Mouse (Mus musculus): ENCODE results near the gene Zbed3.

The Zbed3 gene

DNA sequence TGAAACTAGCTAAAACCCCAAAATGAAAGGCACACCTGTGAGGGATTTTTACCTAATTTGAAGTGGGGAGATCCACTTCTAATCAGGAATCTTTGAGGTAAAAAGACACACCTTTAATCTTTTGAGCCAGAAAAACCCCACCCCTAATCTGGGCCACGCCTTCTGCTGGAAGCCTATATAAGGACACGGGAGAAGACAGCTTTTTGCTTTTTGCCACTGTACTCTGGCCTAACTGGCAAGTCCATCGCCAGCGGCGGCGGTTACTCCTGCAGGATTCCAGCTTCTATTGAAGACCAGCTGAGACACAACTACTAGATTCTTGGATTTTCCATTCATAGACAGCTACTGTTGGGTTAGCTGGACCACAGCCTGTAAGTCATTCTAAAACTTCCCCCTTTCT, at the start of gene Zbed3:
Gene Zbed3 (plus strand): TSS at position 213 of the 400 bp plus-strand sequence.
- DNase-seq: no peak

DNA sequence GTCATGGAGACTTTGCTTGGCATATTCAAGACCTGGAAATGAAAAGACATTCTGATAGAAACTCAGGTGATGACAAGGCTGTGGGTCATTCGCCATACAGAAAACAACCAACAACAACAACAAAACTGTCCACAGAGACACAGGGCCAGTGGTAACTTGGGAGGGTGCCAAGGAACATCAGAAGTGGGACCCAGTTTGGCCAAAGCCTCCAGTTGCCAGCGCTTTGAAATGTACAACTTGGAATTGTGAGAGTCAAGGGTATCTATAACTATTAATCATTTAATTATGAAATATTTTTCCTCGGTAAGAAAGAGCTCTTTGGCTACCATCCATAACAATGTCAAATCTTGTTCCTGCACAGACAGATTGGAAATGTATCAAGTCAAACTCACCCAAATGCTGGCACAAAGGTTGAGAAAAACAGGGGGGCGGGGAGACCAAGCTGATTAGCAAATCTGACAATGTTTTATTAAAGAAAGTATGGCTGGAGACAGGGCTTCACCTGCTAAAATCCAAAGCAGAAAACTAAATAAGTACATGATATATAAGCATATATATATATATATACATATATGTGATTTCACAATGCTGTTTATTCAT, 44.9 kb upstream of the Zbed3 start:
- DNase-seq: no peak

DNA sequence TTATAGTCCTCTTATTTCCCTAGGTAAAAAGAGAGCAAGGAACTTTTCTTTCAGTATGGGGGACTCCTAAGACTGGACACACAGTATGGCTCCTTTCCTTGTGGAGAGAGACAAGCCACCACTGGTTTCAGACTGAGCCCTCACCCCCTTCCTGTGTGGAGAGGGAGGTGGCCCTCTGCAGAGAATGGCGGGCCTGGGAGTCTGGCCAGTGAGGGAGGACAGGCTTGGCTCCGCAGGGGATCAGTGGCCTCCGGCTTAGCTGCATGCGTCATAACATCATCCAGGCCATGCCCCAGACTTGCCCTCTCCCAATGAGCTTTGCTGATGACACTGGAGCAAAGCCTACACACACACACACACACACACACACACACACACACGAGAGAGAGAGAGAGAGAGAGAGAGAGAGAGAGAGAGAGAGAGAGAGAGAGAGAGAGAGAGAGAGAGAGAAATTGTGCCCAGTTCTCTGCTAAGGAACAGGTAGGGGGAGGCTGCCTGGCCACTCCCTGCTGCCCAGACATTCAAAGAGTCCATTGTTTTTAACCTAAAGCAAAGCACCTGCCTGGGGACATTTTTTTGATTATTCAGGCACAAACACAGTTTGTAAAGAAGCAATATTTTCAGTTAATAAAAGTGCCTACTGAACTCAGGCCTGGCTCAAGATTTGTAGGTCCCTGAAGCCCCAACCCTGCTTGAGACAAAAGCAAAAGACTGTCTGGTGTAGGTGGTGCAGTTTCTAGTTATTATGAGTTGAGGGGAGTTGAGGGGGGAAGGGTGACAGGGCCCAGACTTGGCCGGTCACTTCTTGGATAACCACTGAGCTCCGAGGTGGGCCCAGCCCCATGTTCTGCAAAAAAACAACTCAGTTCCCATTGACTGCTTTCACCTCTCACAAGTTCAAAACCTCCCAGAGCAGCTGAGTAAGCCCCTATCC, 41.4 kb upstream of the Zbed3 start:
- no peak for DNase-seq

DNA sequence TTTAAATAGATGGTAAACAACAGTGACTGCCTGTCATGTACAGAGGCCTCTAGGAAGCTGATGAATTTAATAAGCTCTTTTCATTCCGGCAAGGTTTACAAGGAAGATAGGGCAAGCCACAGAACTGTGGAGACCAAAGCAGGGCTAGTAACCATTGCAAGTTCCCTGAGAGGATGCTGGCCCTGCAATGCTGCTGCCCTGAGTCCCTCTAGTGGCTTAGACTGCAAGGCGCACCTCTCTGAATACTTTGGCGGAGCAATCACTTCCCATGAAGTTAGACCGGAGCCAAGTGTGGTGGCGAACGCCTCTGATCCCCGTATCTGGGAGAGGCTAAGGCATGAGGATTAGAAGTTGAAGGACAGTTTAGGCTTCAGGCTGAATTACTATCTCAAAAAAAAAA, 36.4 kb upstream of the Zbed3 start:
- DNase-seq: peak; percentile 41

DNA sequence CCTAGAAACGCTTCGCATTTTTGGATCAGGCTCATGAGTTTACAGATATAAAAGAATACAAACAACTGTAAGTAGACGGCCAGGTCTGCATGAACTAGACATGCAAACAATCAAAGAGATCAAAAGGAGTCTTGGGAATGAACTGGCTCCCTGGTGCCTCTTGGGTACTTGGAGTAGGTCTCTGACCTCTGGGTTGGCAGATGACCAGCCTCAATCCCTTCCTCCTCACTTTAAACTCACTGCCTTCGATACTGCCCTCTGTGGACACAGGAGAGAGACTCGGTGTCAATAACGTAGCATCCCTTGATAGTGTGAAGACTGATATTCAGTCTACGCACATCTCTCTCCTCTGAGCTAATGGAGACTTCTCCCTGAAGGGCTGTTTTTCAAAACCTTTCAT, 35.4 kb upstream of the Zbed3 start:
- no peak for DNase-seq

DNA sequence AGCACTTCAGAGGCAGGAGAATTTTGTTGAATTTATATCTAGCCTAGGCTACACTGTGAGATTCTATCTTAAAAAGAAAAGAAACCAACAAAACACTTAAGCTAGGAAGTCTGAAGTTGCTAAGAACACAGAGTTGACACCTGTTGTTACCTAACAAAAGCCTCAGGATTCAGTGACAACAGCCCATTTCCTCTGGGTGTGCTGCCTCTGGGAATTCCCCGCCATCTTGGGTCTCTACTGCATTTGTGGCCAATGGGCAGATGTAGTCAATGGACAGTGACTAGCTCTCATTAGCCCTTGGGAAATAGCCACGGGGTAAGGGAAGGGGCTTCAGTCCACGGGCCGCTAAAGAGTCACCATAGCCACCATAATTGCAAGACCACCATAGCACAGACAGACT, 31.4 kb upstream of the Zbed3 start:
- DNase-seq: no peak

DNA sequence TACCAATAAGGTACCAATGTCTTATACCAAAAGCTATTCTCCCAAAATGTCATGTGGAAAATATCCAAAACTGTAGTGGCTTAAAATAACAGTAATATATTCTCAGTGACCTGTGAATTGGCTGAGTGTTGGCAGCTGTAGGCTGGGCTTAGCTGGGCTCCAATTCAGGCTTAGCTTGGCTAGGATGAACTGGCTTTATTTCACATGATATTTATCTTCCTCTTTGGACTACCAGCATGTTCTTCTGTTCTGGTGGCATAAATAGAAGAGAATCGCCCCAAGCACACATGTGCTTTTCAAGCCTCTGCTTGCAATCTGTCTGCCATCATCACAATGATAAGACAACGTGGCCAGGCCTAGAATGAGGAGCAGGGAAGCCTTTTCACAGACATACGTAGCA, 23.5 kb upstream of the Zbed3 start:
- no peak for DNase-seq

DNA sequence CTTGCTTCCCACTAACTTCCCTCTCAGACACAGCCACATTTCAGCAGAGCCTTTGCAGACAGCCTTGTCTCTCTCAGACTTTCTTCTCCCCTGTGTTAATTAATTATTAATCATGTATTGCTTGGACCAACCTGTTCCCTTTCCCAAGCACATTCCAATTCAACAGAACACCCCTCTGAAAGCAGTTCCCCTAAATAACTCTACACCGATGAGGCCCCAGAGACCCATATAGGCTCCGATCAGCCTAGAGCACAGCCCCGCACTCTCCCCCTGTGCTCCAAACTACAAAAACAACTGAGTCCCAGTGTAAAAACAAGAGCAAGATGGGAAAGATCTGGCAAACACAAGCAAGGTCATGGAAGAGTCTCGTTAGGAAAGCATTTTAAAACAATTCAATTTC, 16.8 kb upstream of the Zbed3 start:
- no peak for DNase-seq

DNA sequence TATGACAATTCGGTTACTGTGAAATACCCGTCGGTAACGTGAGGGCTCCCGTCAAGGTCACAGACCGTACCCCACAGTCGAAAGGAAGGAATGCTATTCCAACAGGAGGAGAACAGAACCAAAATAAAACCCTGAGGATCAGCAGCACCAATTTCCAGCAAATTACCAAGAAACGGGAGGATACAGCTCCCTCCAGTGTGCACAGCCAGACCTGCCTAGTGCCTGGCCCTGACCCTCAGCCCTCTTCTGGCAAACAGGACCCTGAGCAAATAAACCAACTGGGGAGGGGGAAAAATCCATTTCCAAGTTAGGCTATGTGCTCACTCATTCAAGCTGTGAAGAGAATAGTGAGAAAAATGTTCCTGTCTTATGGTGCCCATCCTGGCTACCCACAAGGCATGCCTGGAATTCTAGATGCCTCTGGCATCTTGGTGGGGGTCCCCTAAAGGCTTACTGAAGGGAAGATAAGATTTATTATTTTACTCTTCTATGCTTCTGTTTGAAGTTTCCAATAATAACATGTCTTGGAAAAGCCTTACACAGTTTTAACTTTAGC, 16.2 kb upstream of the Zbed3 start:
- no peak for DNase-seq

DNA sequence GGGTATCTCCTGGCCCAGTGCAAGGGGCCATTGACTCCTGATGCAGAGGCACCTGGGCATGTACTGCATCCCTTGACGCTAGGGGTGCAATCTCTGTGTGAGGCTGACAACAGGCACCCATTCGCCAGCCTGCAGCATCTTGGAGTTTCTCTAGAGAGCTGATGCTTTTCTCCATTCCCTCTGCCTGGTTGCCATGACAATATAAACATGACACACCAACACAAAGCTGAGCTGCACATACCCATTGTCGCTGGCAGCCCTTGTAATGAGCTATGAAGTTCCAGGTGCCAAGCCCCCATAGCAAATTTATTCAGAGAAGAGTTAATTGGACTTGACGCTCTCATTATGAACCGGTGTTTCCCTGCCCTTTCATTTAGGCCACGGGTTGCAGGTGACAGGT, 11.4 kb upstream of the Zbed3 start:
- no peak for DNase-seq

DNA sequence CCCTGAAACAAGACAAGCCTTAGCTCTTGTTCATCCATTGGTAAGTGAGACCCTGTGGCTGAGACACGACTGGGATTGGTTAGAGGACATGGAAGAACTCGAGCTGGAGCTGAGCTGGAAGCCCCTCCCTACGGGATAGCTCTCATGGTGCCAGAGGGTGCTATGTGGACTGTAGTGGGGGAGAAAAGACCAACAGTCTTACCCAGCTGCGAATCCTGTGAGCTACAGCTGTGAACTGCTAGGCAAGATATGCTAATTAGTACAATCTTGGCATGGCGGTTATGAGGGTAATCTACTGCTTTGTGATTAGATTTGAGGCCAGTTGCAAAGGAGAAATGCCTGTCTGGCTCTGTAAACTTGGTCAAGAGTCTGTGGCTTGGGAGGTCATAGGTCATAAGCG, 4.3 kb upstream of the Zbed3 start:
- no peak for DNase-seq

DNA sequence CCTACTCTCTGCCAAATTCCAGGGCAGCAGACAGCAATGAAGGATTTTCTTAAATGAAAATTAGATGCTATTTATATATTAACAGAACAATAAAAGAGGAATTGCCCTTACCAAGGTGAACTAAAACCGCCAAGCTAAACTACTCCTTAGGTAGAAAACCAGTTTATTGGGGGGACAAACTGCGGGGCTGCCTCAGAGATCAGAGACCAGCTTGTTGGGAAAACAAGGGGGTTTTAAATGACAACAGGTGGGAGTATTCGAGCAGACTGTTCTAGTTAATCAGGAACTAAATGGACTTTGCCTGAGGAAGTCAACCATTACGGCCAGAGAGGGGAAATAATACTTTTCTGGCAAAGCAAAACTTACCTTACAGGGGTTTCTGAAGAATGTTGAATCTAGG, 3.0 kb upstream of the Zbed3 start:
- no peak for DNase-seq

DNA sequence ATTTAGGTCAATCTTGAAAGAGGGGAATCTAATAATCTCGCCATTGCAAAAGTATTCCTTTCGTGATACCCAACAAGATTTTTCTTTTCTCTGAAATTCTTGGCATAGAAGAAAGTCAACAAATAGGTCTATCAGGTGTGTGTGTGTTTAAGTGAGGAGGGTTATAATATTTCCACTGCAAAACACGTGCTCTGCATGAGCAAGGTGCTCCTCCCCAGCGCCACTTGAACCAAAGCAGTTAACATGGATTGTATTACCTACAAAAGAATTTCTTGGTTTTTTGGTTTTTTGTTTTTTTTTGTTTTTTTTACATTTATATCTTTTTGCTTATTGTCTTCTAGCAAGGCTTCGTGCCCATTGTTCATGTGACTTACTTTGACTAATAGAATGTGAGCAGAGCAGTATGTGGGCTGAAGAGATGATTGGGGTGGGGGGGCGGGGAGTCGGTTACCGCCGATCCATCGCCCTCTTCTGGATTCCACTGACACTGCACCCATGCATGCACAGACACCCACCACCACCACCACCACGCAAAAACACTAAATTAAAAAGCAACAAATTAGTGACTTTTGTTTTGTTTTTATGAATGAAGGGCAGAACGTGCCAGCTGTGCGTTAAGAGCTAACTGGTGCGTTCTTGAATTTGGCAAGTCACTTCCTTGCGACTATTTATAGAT, 676 bp downstream of the Zbed3 start:
- peak; percentile 80 for DNase-seq

DNA sequence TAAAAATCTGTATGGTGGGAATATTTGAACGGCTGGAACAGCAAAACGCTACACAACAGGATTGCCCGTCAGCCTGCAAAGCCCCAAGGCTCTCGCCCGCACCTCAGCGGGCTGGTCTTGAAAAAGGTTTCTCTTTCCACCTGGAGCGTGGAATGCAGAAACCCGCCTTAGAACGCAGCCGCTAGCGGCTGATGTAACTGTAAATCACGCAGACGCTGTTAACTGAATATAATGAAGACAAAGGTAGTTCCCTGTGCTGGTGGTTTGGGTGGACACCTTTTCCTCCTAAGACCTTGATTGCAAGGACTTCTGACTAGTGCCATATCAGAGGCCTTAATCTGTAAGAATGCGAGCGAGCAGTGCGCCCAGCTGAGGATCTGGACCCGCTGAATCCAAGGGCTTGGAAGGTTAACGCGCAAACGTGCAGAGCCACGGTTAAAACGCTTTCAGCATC, 1.2 kb downstream of the Zbed3 start:
- DNase-seq: peak; percentile 30

DNA sequence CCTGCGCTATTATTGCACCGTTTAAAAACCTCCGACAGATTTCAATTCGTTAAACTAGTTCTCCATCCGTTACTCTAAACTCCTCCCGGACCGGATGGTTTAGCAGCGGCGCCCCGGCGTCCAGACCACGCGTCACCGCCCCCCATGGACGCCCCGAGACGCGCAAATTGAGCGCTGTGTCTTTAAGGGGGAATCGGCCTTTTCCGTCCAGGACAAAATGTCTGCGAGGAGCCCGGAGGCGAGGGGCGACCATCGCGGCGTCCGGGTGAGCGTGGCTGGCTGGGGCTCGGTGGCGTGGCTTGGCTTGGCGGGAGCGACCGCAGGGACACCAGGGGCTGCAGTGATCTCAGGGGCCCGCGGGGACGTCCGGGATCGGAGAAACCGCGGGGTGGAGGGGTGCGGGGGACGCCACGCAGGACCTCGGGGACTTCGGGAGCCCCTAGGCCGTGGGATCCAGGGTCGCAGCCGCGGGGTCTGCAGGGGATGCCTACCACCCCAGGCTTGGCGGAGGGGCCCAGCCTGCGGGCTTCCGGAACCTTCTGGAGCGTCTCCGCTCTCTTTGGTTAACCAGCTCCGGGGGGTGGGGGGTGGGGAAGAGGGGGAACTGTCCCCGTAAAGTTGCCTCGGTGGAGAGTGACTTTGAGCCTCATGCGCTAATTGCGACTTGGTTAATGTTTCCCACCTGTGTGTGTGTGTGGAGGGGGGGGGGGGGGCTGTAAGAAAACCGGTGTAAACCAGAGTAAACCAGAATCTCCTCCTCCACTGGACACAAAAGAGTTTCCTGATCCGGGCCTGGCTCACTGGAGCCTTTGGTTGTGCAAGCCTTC, 1.9 kb downstream of the Zbed3 start:
- peak; percentile 70 for DNase-seq

DNA sequence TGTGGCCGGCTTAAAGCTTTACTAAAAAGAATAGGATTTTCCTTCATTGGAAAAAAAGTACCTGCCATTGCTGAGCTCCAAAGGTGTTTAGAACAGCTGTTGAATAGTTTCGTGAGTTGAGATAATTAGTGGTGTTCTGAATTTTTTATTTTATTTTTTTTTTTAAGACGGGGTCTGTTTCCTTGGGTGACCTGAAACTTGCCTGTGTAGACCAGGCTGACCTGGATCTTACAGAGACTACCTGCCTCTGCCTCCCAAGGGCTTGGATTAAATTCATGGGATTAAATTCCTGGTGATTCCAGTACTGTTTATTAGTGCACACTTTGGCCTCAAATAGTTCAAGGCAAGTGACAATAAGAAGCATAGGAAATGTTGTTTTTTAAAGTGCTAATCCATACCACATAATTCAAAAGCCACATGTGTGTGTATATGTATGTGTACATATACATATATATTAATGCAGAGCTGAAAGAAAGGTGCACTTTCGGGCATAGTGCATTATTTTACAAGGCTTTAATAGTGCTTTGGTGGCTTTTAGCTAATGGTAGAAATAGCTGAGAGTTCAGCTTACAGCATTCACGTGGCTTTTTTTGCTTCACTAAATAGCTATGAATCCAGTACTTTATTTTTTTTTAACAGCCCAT, 2.6 kb downstream of the Zbed3 start:
- no peak for DNase-seq

DNA sequence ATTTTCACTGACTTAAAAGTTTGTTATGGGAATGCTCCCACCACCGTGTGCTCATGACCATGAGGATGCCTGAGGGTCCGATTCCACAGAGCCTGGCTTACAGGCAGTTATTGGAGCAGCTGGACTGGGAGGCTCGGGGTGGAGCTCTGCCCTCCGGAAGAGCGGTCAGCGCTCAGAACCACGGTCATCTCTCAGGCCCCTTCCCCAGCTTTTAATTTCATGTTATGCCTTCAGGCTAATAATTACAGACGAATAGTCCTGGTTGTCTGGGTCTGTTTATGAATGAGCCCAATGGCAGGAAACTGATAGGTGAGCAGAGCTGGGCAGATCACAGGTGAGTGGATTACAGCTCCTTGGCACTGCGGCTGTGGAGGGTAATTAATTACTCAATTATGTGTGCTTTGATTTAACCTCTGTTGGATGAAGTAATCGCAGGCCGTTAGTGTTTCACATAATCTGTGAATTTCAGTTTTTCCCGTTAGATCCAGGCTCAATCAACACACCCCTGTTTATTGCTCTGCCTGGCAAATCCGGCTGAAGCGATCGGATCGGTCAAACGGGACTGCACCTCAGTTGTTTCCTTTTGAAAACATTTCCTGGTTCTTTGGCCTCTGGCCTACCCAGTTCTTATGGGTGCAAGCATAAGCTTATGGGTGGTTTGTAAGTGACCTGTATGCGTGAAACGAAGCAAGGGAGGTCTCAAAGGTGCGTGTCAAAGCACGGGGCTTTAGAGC, 3.4 kb downstream of the Zbed3 start:
- DNase-seq: no peak

DNA sequence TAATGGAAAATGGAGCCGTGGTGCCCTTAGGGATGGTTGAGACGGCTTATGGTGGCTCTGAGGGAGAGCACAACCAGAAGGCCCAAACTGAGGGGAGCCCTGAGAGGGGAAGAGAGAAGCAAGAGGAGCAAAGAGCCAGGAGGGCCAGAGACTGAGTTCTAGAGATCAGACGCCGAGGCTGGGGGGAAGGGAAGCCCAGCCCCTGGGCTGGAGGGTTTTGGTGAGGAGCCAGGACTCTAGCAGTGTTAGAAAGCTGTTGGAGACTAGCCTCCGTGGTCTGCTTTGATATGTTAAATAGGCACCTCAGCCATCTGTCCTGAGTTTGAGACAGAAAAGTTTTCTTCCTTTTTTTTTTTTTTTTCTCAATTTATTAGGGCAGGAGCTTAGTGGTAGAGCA, 3.9 kb downstream of the Zbed3 start:
- no peak for DNase-seq

DNA sequence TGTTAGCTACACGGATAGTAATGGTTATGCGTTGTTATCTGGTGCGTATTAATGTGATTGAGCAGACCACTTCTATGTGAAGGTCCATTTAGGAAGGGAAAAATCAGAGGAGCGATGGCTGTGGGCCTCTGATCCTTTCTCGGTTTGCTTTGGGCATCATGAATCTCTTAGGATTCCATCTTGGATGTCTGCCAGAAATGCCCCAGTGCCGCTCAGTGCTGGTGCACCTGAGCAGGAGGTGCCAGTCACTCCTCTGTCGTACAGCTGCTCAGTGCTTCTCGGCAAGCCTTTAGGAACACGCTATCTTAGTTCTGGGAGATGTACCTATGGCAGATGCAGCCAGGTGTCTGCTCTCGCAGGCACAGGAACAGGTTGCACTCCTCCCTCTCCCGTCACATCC, 5.4 kb downstream of the Zbed3 start:
- no peak for DNase-seq

DNA sequence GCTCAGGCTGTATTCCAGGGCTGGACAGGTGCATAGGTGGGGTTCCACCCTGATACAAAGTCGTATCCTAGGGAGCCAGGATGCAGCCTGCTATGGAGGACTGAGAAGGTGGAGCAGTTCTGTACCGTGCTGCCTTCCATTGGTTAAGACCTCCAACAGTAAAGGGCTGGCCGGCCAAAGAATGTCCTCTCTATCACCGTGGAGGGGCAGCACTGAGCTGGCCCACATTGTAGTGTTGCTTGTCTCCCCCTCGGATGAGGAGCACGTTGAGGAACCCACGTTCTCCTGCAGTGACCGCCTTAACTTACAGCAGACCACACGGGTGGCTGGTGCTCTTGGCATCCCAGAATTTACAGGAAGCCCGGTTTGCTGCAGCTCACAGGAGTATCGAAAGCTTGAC, 7.1 kb downstream of the Zbed3 start:
- no peak for DNase-seq

Measured in thymus, postnatal 14 days (tissue).